Mouse (Mus musculus) spleen, adult 2 months (tissue): ENCODE results near the gene Rnf169. TPM values are rescaled to one million over a fixed set of nuclear protein-coding genes. Genes with fewer than 3 reads are reported as not detected.

Source experiments
- DNase-seq, 2 experiments: peaks; one replicate each; pipeline versions ENCODE4 v3.0.0 to v3.0.0-alpha.2; 2012 to 2021; ENCODE audit warnings: low spot score in 2 of 2, low read depth in 1 of 2
- H3K27ac ChIP-seq: fragments of 200-500 bp; 2 replicates; pipeline ENCODE4 v1.5.1; 2012; ENCODE audit warnings: low read length, inconsistent platforms; ENCODE audit not compliant: insufficient read depth
- H3K27me3 ChIP-seq: fragments of 200-500 bp; 2 replicates; pipeline ENCODE4 v1.6.1; 2012; ENCODE audit warnings: mild to moderate bottlenecking, moderate library complexity, low read length, inconsistent platforms; ENCODE audit not compliant: control insufficient read depth, insufficient read depth
- H3K36me3 ChIP-seq: fragments of 200-500 bp; 2 replicates; pipeline ENCODE4 v1.6.1; 2012; ENCODE audit warnings: mild to moderate bottlenecking, low read length, inconsistent platforms; ENCODE audit not compliant: control insufficient read depth, insufficient read depth
- H3K4me1 ChIP-seq: fragments of 200-500 bp; 2 replicates; pipeline ENCODE4 v1.6.1; 2011; ENCODE audit warnings: inconsistent platforms; ENCODE audit not compliant: control insufficient read depth, insufficient read depth, insufficient read length
- H3K4me3 ChIP-seq: fragments of 200-500 bp; 2 replicates; pipeline ENCODE4 v1.5.1; 2011; ENCODE audit warnings: mild to moderate bottlenecking, inconsistent platforms; ENCODE audit not compliant: insufficient read depth, insufficient read length; ENCODE audit errors: extremely low read depth
- CTCF ChIP-seq: fragments of 200-500 bp; IDR thresholded peaks from 2 replicates; pipeline ENCODE4 v1.5.1; 2011; ENCODE audit warnings: mild to moderate bottlenecking, inconsistent platforms; ENCODE audit not compliant: insufficient read depth, insufficient read length, insufficient replicate concordance; ENCODE audit errors: extremely low read depth
- POLR2A ChIP-seq: fragments of 200-500 bp; IDR thresholded peaks from 2 replicates; pipeline ENCODE4 v1.6.1; 2011; ENCODE audit warnings: low read depth, low read length, inconsistent platforms
- WGBS: fragments of 180-500 bp; shearing (Covaris S2); methylation state at CpG from one replicate; pipeline ENCODE4 v1.1.7; 2018; 5-methylcytosine and 5-hydroxymethylcytosine counted together
- polyA plus RNA-seq: library from polyadenylated mRNA; depleted of rRNA; stranded (reverse); fragments of >200 nt; gene quantifications from 2 replicates; pipeline ENCODE4 v1.2.3, GENCODE M21; 2012

The Rnf169 gene
- polyA plus RNA-seq, 1 experiment = 4.3 TPM

DNA sequence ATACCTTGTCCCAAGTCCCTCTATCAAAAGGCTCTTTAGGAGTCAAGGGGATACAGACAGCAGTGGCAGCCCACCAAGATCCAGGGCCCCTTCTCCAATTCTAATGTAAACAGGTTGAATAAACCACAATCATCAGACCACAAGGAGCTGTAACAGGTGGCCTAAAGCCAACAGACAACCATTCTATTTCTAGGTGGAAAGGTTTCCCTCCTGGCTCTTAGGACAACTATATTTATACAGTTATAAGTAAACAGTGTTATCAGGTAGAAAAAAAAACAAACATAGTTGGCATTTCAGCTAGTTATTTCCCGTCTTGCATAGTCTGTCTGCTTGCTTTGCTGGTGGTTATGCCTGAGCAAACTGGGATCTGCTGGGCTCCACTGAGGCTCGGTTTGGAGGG, 59.8 kb downstream of the Rnf169 start:
- Histone ChIP-seq H3K27me3 (no peaks in the 10 kb centered on the region; the same call in 1 of the 2 replicates), H3K4me1 (no peaks in the 10 kb centered on the region), H3K27ac (no peak overlapping the region), H3K36me3 (peaks cover 11% of the 10 kb centered on the region), H3K4me3 (no peak overlapping the region)
- no peak for TF ChIP-seq CTCF
- TF ChIP-seq POLR2A = no peak
- WGBS = 87% methylated on average over 2 of the region's 2 CpGs
- DNase-seq = no peak

DNA sequence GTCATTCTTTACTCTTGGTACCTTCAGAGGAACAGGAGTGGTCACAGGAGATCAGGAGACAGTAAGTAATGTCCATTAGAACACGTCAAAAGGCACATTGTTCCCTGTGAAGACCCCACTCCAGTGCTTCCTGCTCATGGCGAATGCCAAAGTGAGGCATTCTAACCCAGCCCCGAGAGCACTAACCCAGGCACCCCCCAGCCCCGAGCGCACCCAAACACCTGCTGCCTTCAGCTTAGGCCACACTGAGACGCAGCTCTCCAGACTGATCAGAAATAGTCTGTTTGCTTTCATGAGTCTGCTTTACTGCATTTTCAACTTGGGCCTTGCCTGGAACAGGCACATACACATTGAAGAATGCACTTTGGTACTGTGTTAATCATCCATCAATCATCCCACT, 60.3 kb downstream of the Rnf169 start:
- Histone ChIP-seq H3K27me3 (no peaks in the 10 kb centered on the region; the same call in 1 of the 2 replicates), H3K4me3 (no peak overlapping the region), H3K27ac (no peak overlapping the region), H3K4me1 (no peaks in the 10 kb centered on the region), H3K36me3 (peaks cover 7% of the 10 kb centered on the region)
- 92% methylated on average over 6 of the region's 6 CpGs for WGBS
- TF ChIP-seq CTCF (no peak), POLR2A (no peak)
- DNase-seq = no peak

DNA sequence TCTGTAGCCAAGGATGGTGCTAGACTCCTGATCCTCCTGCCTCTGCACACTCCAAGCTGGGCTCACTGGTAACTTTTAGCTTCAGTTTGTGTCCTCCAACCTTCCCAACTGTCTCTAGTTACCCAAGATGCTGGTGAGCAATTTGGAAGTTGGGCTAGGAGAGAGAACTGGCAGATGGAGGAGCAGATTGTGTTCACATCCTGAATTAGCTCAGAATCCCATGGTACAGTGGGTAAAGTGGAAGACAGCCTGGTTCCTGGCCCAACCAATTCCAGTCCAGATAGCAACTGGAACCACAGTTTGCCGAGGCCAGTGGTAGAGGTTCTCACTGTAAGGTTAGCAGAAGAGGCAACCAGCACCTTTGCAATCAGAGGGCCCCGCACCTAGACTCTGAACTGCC, 61.1 kb downstream of the Rnf169 start:
- WGBS = 90% methylated on average over 2 of the region's 2 CpGs
- H3K4me3 ChIP-seq = no peak overlapping the region
- no peaks in the 10 kb centered on the region; the same call in 1 of the 2 replicates for H3K27me3 ChIP-seq
- H3K4me1 ChIP-seq = no peaks in the 10 kb centered on the region
- DNase-seq = no peak
- no peak overlapping the region for H3K27ac ChIP-seq
- H3K36me3 ChIP-seq = peaks cover 2% of the 10 kb centered on the region; the same call in 1 of the 2 replicates
- no peak for TF ChIP-seq CTCF

DNA sequence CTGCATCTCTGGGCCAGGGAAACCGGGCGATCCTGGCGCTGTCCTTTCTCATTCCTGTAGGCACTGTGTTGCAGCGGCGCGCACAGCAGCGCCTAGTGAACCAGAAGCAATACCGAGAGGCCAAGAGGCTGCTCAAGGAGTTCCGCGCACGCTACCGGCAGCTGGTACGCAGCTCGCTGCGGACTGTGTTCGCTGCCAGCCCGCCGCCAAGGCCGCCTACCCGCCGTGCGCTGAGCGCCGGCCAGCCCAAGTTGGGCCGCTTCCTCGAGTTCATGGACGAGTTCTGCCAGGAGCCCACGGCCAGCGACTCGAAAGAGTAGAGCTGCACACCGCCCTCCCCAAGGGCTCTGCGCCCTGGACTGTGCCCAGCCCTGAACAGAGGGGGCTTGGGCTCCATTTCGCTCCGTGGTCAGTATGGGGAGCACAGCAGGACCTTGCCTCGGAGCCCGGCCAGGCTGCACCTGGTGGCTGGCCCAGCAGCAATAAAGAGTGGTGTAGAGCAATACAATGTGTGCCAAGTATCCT, 62.9 kb downstream of the Rnf169 start:
- TF ChIP-seq POLR2A (no peak), CTCF (no peak)
- H3K36me3 ChIP-seq = no peaks in the 10 kb centered on the region
- peak overlapping the region; percentile 27; the same call in 1 of the 2 replicates for H3K4me3 ChIP-seq
- WGBS = 2% methylated on average over 36 of the region's 36 CpGs
- H3K27ac ChIP-seq = no peak overlapping the region
- H3K27me3 ChIP-seq = no peaks in the 10 kb centered on the region; the same call in 1 of the 2 replicates
- no peaks in the 10 kb centered on the region for H3K4me1 ChIP-seq
- DNase-seq = no peak

DNA sequence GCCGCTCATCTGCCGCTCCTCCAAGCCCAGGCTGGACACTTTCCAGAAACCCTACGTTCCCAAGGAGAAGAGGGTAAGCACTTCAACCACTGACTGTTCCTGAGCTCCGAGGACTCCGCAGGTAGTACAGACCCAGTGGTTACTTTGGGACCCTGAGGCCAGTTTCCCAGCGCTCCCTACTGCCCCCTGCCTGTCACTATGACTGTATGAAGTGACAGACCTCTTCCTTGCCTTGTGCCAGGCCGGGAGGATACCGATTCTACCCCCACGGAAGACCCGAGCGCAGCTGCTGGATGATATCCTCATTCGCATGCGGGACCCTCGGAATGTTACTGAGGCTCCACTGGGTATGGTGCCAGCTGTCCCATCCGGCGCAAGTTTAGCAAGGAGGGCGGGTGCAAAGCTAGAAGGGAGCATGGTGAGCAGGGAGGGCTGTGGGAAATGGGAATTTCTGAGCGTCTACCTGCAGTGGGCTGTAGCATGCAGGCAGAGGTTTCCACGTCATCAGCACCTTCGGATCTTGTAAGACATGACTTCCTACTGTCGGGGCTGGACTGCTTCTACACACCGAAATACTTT, 63.4 kb downstream of the Rnf169 start:
- Histone ChIP-seq H3K27ac (no peak overlapping the region), H3K4me1 (no peaks in the 10 kb centered on the region), H3K4me3 (no peak overlapping the region; the same call in 1 of the 2 replicates), H3K36me3 (no peaks in the 10 kb centered on the region), H3K27me3 (no peaks in the 10 kb centered on the region; the same call in 1 of the 2 replicates)
- DNase-seq = peak in 1 of 2 experiments; percentile 21
- WGBS = 15% methylated on average over 22 of the region's 22 CpGs
- TF ChIP-seq CTCF (peak; percentile 49; the same call in 1 of the 2 replicates), POLR2A (no peak)

DNA sequence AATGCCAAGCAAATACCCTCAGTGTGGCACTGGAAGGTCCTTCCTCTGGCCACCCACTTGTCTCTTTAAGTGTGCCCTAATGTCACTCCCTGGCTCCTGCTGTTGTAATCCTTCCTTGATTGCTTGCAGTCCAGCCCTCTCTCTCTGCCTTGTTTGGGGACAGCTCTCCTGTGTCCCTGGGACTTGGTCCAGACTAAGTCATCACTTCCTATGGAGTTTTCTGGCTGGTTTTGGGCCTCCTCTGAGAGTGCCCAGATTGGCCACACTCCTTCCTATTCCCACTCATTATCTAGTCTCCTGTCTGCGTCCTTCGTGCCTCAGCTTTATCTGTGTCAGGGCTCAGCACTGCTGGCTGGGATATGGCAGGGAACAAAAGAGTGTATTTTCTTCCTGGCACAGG, 64.7 kb downstream of the Rnf169 start:
- H3K4me3 ChIP-seq = no peak overlapping the region
- no peak overlapping the region for H3K27ac ChIP-seq
- no peak for DNase-seq
- H3K27me3 ChIP-seq = no peaks in the 10 kb centered on the region; the same call in 1 of the 2 replicates
- no peaks in the 10 kb centered on the region for H3K4me1 ChIP-seq
- H3K36me3 ChIP-seq = no peaks in the 10 kb centered on the region
- TF ChIP-seq CTCF (no peak), POLR2A (no peak)
- WGBS = 83% methylated on average over 2 of the region's 2 CpGs

DNA sequence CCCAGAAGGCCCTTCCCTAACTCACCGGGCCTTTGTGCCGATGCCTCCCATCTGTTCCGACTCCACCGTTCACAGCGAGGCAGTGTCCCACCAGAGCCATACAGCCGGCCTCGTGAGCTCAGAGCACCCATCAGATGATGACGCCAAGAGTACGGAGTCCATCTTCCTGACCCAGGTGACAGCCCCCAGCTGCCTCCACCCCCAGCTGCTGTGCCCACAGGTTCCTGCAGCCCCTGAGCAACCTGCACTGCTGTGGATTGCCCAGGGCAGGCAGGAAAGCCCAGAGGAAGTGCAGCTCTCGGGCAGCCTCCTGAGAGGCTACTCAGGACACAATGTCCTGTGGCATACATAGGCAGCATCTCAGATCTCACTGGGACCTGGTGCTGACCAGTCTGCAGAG, 65.9 kb downstream of the Rnf169 start:
- TF ChIP-seq POLR2A (no peak), CTCF (no peak)
- Histone ChIP-seq H3K27ac (no peak overlapping the region), H3K4me3 (no peak overlapping the region), H3K4me1 (no peaks in the 10 kb centered on the region), H3K36me3 (no peaks in the 10 kb centered on the region), H3K27me3 (no peaks in the 10 kb centered on the region; the same call in 1 of the 2 replicates)
- WGBS = 83% methylated on average over 10 of the region's 10 CpGs
- no peak for DNase-seq
